Mouse (Mus musculus): ENCODE results near the gene Iqgap2. TPM values are rescaled to one million over a fixed set of nuclear protein-coding genes. Genes with fewer than 3 reads are reported as not detected.
A peak's percentile ranks its signal among the peaks of the same experiment; 100 is the strongest.

Iqgap2 gene
- polyA plus RNA-seq, 1 experiment from 2014 or later, result 4.2 TPM

DNA sequence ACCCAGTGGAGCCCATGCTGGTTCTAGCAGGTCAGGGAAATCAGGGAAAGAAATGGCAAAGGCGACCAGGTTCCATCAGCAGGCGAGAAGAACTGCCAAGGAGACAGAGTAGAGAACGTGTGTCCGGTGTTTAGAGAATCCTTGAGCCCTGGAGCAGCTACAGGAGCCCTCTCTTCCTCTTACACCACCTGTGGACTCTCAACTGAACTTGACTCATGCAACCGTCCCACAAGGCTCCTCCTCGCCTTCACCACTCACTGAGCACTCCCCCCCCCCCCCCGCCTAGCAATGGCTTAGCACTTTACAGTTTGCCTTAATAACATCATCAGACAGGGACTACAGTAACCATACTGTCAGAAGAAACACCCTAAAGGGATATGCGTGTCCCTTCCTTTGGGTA is 21.1 kb downstream of the Iqgap2 start:
- Histone ChIP-seq H3K36me3 (ENCODE audit: control insufficient read depth, insufficient read depth, low read length) (no peaks in the 10 kb centered on the region), H3K9me3 (replicated peaks; ENCODE audit: control insufficient read depth, low read length) (no peaks in the 10 kb centered on the region), H3K4me3 (ENCODE audit: low read depth, low read length) (no peak overlapping the region), H3K27me3 (replicated peaks; ENCODE audit: control insufficient read depth, insufficient read depth, low read length) (no peaks in the 10 kb centered on the region), H3K9ac (ENCODE audit: low read length) (no peak overlapping the region), H3K4me1 (ENCODE audit: control insufficient read depth, insufficient read depth, low read length) (peaks cover 28% of the 10 kb centered on the region), H3K27ac (ENCODE audit: low read depth, low read length) (no peak overlapping the region), H3K4me2 (ENCODE audit: low read length) (no peak overlapping the region)
- ATAC-seq (no peak), DNase-seq (ENCODE audit: low spot score) (no peak)
- WGBS, result 78% methylated on average over 7 of the region's 8 CpGs

DNA sequence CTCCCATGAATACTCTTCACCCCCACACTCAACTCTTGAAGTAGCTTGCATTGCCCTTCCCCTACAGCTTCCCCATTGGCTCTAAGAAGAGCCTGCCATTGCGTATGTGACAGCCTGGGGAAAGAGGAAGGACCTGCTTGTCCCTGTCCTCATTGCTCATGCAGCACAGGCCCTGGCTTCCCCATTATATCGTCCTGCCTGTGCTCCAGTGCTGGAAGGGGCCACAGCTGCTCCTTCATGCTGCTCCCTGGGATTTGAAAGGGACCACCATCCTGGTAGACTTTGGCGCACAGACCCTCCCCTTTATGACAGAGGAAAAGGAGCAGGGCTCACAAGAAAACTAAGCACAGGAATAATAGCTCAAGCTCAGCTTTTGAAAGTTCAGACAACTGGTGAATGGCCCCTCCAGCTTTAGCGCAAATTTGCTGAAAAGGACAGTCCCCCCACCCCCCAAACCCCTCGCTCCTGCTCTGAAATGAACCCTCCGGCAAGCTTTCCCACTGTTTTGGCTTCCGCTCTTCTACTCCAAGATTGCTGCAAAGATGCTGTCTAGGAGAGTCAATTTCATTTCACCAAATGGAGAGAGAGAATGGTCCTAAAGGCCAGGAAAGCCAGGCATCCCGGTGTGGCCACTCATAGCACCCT is 22.7 kb downstream of the Iqgap2 start:
- no peak overlapping the region for H3K4me3 ChIP-seq (ENCODE audit: low read depth, low read length)
- ATAC-seq (peak; percentile 92), DNase-seq (ENCODE audit: low spot score) (peak; percentile 78)
- H3K27me3 ChIP-seq (replicated peaks; ENCODE audit: control insufficient read depth, insufficient read depth, low read length), result no peaks in the 10 kb centered on the region
- H3K9ac ChIP-seq (ENCODE audit: low read length), result no peak overlapping the region
- H3K9me3 ChIP-seq (replicated peaks; ENCODE audit: control insufficient read depth, low read length), result no peaks in the 10 kb centered on the region
- no peaks in the 10 kb centered on the region for H3K36me3 ChIP-seq (ENCODE audit: control insufficient read depth, insufficient read depth, low read length)
- H3K4me1 ChIP-seq (ENCODE audit: control insufficient read depth, insufficient read depth, low read length), result peaks cover 28% of the 10 kb centered on the region
- 3% methylated on average over 8 of the region's 8 CpGs for WGBS
- peak overlapping the region; percentile 6 for H3K4me2 ChIP-seq (ENCODE audit: low read length)
- H3K27ac ChIP-seq (ENCODE audit: low read depth, low read length), result peak overlapping the region; percentile 2; the same call in 1 of the 2 replicates

DNA sequence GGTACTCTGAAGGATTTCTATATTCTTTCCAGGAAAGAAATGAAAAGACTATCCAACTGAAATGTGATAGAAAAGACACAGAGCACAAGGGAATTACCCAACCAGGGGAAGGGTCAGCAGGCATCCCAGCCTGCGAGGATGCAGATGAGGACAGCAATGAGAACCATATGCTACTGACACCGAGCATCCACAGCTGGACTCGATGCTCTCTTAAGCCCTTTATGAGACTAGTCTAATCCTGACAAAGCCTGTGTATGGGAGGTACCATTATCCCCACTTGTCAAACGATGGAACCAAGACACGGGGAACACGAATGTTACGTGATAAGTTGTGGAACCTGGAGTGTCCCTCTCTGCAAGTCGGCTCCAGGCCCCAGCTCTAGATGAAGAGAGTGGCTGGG is 29.5 kb downstream of the Iqgap2 start:
- H3K27ac ChIP-seq (ENCODE audit: low read depth, low read length), result no peak overlapping the region

DNA sequence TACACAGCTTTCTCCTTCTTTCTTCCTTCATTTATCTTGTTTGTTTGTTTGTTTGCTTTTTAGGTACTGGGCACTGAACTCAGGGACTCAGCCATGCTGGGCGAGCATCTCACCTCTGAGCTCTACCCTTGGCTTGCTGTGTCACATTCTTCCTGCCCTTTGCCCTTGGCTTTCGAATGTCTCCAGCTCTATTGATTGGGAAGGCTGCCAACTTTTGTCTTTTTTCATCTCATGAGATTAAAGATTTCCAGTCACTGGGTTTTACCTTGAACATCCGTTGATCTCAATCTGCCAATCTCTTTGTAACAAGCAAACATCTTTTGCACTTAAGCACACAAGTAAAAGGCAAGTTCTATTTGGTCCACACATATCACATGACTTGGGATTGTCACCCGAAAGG is 32.5 kb downstream of the Iqgap2 start:
- H3K9me3 ChIP-seq (replicated peaks; ENCODE audit: control insufficient read depth, low read length), result no peaks in the 10 kb centered on the region
- H3K27ac ChIP-seq (ENCODE audit: low read depth, low read length), result no peak overlapping the region
- no peak overlapping the region for H3K4me3 ChIP-seq (ENCODE audit: low read depth, low read length)
- H3K9ac ChIP-seq (ENCODE audit: low read length), result no peak overlapping the region
- 76% methylated on average over 4 of the region's 4 CpGs for WGBS
- H3K4me2 ChIP-seq (ENCODE audit: low read length), result no peak overlapping the region
- ATAC-seq, result no peak
- H3K4me1 ChIP-seq (ENCODE audit: control insufficient read depth, insufficient read depth, low read length), result no peaks in the 10 kb centered on the region
- no peak for DNase-seq (ENCODE audit: low spot score)
- H3K36me3 ChIP-seq (ENCODE audit: control insufficient read depth, insufficient read depth, low read length), result no peaks in the 10 kb centered on the region
- H3K27me3 ChIP-seq (replicated peaks; ENCODE audit: control insufficient read depth, insufficient read depth, low read length), result no peaks in the 10 kb centered on the region

More for the DNA sequence above, 29.5 kb downstream of the Iqgap2 start:
- Histone ChIP-seq H3K4me2 (ENCODE audit: low read length) (no peak overlapping the region), H3K9ac (ENCODE audit: low read length) (no peak overlapping the region), H3K36me3 (ENCODE audit: control insufficient read depth, insufficient read depth, low read length) (no peaks in the 10 kb centered on the region), H3K9me3 (replicated peaks; ENCODE audit: control insufficient read depth, low read length) (no peaks in the 10 kb centered on the region), H3K4me3 (ENCODE audit: low read depth, low read length) (no peak overlapping the region), H3K27me3 (replicated peaks; ENCODE audit: control insufficient read depth, insufficient read depth, low read length) (no peaks in the 10 kb centered on the region), H3K4me1 (ENCODE audit: control insufficient read depth, insufficient read depth, low read length) (no peaks in the 10 kb centered on the region)
- ATAC-seq (no peak), DNase-seq (ENCODE audit: low spot score) (no peak)
- 87% methylated on average over 8 of the region's 8 CpGs for WGBS

DNA sequence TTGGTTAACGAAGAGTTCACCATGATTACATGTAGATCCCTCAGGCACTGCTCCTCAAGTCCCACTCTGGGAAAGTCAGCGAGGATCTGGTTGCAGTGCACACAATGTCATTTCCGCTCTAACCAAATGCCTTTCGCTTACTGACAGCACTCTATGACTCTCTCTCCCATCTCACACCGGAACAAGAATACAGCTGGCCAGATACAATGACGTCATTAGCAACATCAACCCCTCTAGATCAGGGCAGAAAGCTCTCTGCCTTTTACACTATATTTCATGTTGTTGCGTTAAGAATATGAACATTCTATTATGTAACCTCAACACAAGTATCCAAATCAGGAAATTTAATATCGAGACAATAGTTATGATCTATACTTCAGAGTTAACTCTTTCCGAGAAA is 32.9 kb downstream of the Iqgap2 start:
- no peak overlapping the region for H3K4me2 ChIP-seq (ENCODE audit: low read length)
- ATAC-seq (no peak), DNase-seq (ENCODE audit: low spot score) (no peak)
- no peak overlapping the region for H3K4me3 ChIP-seq (ENCODE audit: low read depth, low read length)
- H3K27ac ChIP-seq (ENCODE audit: low read depth, low read length), result no peak overlapping the region
- no peak overlapping the region for H3K9ac ChIP-seq (ENCODE audit: low read length)
- H3K36me3 ChIP-seq (ENCODE audit: control insufficient read depth, insufficient read depth, low read length), result no peaks in the 10 kb centered on the region
- no peaks in the 10 kb centered on the region for H3K9me3 ChIP-seq (replicated peaks; ENCODE audit: control insufficient read depth, low read length)
- no peaks in the 10 kb centered on the region for H3K4me1 ChIP-seq (ENCODE audit: control insufficient read depth, insufficient read depth, low read length)
- no peaks in the 10 kb centered on the region for H3K27me3 ChIP-seq (replicated peaks; ENCODE audit: control insufficient read depth, insufficient read depth, low read length)
- 91% methylated on average over 9 of the region's 9 CpGs for WGBS

DNA sequence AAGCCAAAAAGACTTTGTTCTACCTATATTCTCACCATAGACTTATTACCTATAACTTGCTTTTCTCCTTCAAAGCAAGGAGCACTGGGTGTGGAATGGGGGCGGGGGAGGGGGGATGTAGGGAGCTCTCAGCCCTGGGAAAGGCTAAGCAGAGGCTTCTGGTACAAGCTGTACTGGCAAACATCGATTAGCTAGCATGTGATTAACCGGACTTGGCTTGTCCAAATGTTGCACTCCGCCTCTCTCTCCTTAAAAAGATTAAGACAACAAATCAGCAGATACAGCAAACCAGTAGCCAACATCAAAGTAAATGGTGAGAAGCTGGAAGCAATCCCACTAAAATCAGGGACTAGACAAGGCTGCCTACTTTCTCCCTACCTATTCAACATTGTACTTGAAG is 36.2 kb downstream of the Iqgap2 start:
- Histone ChIP-seq H3K4me1 (ENCODE audit: control insufficient read depth, insufficient read depth, low read length) (0 out of 2 replicates have a peak, but pooled peaks cover 2% of the 10 kb centered on the region), H3K9ac (ENCODE audit: low read length) (no peak overlapping the region), H3K4me2 (ENCODE audit: low read length) (no peak overlapping the region), H3K27me3 (replicated peaks; ENCODE audit: control insufficient read depth, insufficient read depth, low read length) (no peaks in the 10 kb centered on the region), H3K36me3 (ENCODE audit: control insufficient read depth, insufficient read depth, low read length) (no peaks in the 10 kb centered on the region), H3K27ac (ENCODE audit: low read depth, low read length) (no peak overlapping the region), H3K4me3 (ENCODE audit: low read depth, low read length) (no peak overlapping the region), H3K9me3 (replicated peaks; ENCODE audit: control insufficient read depth, low read length) (no peaks in the 10 kb centered on the region)
- ATAC-seq (no peak), DNase-seq (ENCODE audit: low spot score) (no peak)
- WGBS, result 84% methylated on average over 4 of the region's 4 CpGs

DNA sequence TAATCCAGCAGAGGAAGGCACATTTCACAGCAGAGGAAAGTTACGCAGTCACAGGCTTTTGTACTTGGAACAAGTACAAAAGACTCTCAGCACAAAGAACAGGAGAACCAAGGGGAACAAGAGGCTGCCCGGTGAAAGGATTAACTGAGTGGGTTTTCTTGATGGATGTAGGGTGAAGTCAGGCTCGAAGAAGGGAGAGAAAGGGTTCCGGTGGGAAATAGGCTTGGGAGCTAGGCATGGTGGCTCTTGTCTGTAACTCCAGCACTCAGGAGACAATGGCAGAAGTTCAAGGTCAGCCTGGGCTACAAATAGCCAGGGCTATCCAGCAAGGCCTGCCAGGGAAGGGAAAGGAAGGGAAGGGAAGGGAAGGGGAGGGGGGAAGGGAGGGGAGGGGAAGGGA is 40.1 kb downstream of the Iqgap2 start:
- DNase-seq (ENCODE audit: low spot score) (peak; percentile 9), ATAC-seq (no peak)
- Histone ChIP-seq H3K27me3 (replicated peaks; ENCODE audit: control insufficient read depth, insufficient read depth, low read length) (no peaks in the 10 kb centered on the region), H3K4me1 (ENCODE audit: control insufficient read depth, insufficient read depth, low read length) (peaks cover 11% of the 10 kb centered on the region; the same call in 1 of the 2 replicates), H3K27ac (ENCODE audit: low read depth, low read length) (no peak overlapping the region), H3K4me2 (ENCODE audit: low read length) (no peak overlapping the region), H3K9me3 (replicated peaks; ENCODE audit: control insufficient read depth, low read length) (no peaks in the 10 kb centered on the region), H3K9ac (ENCODE audit: low read length) (no peak overlapping the region), H3K36me3 (ENCODE audit: control insufficient read depth, insufficient read depth, low read length) (no peaks in the 10 kb centered on the region), H3K4me3 (ENCODE audit: low read depth, low read length) (no peak overlapping the region)
- WGBS, result 8% methylated on average over 4 of the region's 4 CpGs

DNA sequence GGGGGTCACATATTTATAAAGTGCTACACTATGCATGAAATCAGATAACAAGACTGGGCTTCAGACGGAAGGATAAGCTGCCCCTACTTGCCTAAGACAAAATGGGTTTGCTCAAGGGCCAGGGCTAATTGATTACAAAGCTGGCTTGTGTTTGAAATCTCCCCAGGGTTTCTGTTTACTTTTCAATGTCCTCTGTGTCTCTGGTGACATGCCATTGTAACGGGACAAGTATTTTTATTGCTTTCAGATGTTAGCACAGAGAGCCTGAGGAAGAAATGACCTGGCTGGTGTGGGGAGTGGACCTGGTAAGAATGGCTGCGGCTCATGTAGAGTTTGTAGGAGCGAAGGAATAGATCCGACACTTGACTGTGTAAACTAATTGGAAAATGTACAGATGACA is 41.3 kb downstream of the Iqgap2 start:
- H3K36me3 ChIP-seq (ENCODE audit: control insufficient read depth, insufficient read depth, low read length), result no peaks in the 10 kb centered on the region
- no peak overlapping the region for H3K27ac ChIP-seq (ENCODE audit: low read depth, low read length)
- DNase-seq (ENCODE audit: low spot score) (no peak), ATAC-seq (no peak)
- WGBS, result 53% methylated on average over 5 of the region's 5 CpGs
- H3K4me2 ChIP-seq (ENCODE audit: low read length), result no peak overlapping the region
- peaks cover 11% of the 10 kb centered on the region; the same call in 1 of the 2 replicates for H3K4me1 ChIP-seq (ENCODE audit: control insufficient read depth, insufficient read depth, low read length)
- H3K27me3 ChIP-seq (replicated peaks; ENCODE audit: control insufficient read depth, insufficient read depth, low read length), result no peaks in the 10 kb centered on the region
- H3K9me3 ChIP-seq (replicated peaks; ENCODE audit: control insufficient read depth, low read length), result no peaks in the 10 kb centered on the region
- no peak overlapping the region for H3K9ac ChIP-seq (ENCODE audit: low read length)
- no peak overlapping the region for H3K4me3 ChIP-seq (ENCODE audit: low read depth, low read length)

DNA sequence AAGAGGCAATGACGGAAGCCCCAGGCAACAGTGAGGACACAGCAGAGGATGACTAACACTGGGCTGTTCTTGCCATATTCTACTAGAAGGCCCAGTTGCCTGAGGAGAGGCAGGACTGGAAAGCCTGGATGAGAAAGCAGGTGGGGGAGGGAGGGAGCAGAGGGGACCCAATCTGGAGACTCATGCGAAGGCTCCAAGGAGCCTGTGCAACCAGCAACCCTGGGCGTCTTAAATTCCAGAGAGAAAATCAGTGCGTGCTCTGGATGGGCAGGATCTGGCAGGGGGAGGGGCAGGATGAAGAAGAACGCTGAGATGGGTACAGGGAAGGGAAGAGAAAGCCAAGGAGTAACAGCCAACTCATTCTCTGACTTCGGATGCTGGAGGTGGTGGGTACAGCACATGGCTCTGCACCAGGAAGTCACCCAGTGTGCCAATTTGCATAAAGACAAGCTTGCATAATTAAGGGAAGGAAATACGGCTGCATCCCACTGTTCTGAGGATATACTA is 42.2 kb downstream of the Iqgap2 start:
- Histone ChIP-seq H3K36me3 (ENCODE audit: control insufficient read depth, insufficient read depth, low read length) (no peaks in the 10 kb centered on the region), H3K4me3 (ENCODE audit: low read depth, low read length) (no peak overlapping the region), H3K27me3 (replicated peaks; ENCODE audit: control insufficient read depth, insufficient read depth, low read length) (no peaks in the 10 kb centered on the region), H3K27ac (ENCODE audit: low read depth, low read length) (peak overlapping the region; percentile 9; the same call in 1 of the 2 replicates), H3K4me2 (ENCODE audit: low read length) (no peak overlapping the region), H3K9ac (ENCODE audit: low read length) (no peak overlapping the region), H3K9me3 (replicated peaks; ENCODE audit: control insufficient read depth, low read length) (no peaks in the 10 kb centered on the region), H3K4me1 (ENCODE audit: control insufficient read depth, insufficient read depth, low read length) (peaks cover 11% of the 10 kb centered on the region; the same call in 1 of the 2 replicates)
- ATAC-seq (peak; percentile 70), DNase-seq (ENCODE audit: low spot score) (peak; percentile 52)
- WGBS, result 28% methylated on average over 7 of the region's 7 CpGs

Data from forebrain, embryonic 14.5 days (tissue).